Mouse (Mus musculus): ENCODE data around the gene Mlh3.

- TF ChIP-seq JUND (IDR thresholded peaks at IDR 0.05; ENCODE audit: low read depth, low read length) (no peak), CTCF (IDR thresholded peaks at IDR 0.05 in 2 of 3, conservative IDR thresholded peaks at IDR 0.05 in 1 of 3; ENCODE audit: control insufficient read depth in 1 of 3, insufficient read depth in 1 of 3, low read depth in 2 of 3, low read length in 3 of 3, poor library complexity in 1 of 3, severe bottlenecking in 1 of 3) (no peak), GATA1 (IDR thresholded peaks at IDR 0.05; ENCODE audit: low read depth, low read length) (no peak), EP300 (IDR thresholded peaks at IDR 0.05; ENCODE audit: low read depth in 1 of 2, low read length in 2 of 2) (peak; percentile 26 to 70; a peak in 2 of 4 replicates), ETS1 (IDR thresholded peaks at IDR 0.05; ENCODE audit: low read depth, low read length) (0 out of 2 replicates have a peak, but pooled peaks have one; percentile 32), TAL1 (IDR thresholded peaks at IDR 0.05; ENCODE audit: low read length) (no peak), ZC3H11A (IDR thresholded peaks at IDR 0.05; ENCODE audit: low read depth, low read length) (no peak)
These were observed 9.9 kb upstream of the Mlh3 start for GRCm38 (mm10) chr12:85280105-85280844.
